7 mouse cellular contexts compared by ENCODE assay signal in genomic region chr13:85288574-85288842, GRCm38 (mm10). TPM values are rescaled to one million over a fixed set of nuclear protein-coding genes. Genes with fewer than 3 reads are reported as not detected.
DNase-seq lines count a peak whose midpoint lies in the region; ATAC-seq and TF ChIP-seq lines count a peak whose summit lies in the region.

No protein-coding gene starts in this region.

- H3K9ac ChIP-seq in lung, postnatal 0 days (replicated peaks; ENCODE audit: low read depth), result peak overlapping the region; percentile 90
- H3K9ac ChIP-seq in forebrain, embryonic 11.5 days (ENCODE audit: low read length), result peak overlapping the region; percentile 97
- H3K9ac ChIP-seq in intestine, postnatal 0 days (ENCODE audit: low read depth, low read length), result peak overlapping the region; percentile 96

- no peaks in the 10 kb centered on the region for H3K9me3 ChIP-seq in lung, postnatal 0 days (ENCODE audit: low read length)
- H3K9me3 ChIP-seq in forebrain, embryonic 11.5 days (ENCODE audit: control insufficient read depth, low read length), result no peaks in the 10 kb centered on the region
- H3K9me3 ChIP-seq in intestine, postnatal 0 days (ENCODE audit: control insufficient read depth), result no peaks in the 10 kb centered on the region

- H3K27me3 ChIP-seq in lung, postnatal 0 days (replicated peaks; ENCODE audit: insufficient read depth, low read length), result no peaks in the 10 kb centered on the region
- no peaks in the 10 kb centered on the region for H3K27me3 ChIP-seq in forebrain, embryonic 11.5 days (ENCODE audit: control insufficient read depth, insufficient read depth, low read length)
- H3K27me3 ChIP-seq in intestine, postnatal 0 days (replicated peaks; ENCODE audit: control insufficient read depth, insufficient read depth, low read length), result no peaks in the 10 kb centered on the region

- no peaks in the 10 kb centered on the region for H3K36me3 ChIP-seq in lung, postnatal 0 days (ENCODE audit: insufficient read depth, low read length)
- no peaks in the 10 kb centered on the region for H3K36me3 ChIP-seq in forebrain, embryonic 11.5 days (ENCODE audit: control insufficient read depth, insufficient read depth, low read length)
- no peaks in the 10 kb centered on the region for H3K36me3 ChIP-seq in intestine, postnatal 0 days (ENCODE audit: control insufficient read depth, insufficient read depth)

- H3K4me2 ChIP-seq in lung, postnatal 0 days (replicated peaks; ENCODE audit: low read depth, low read length), result peak overlapping the region; percentile 66
- peak overlapping the region; percentile 48 for H3K4me2 ChIP-seq in forebrain, embryonic 11.5 days (ENCODE audit: low read depth, low read length, severe bottlenecking)
- peak overlapping the region; percentile 73 for H3K4me2 ChIP-seq in intestine, postnatal 0 days (replicated peaks; ENCODE audit: low read depth)

- TF ChIP-seq CTCF in lung, postnatal 0 days (IDR thresholded peaks at IDR 0.05), result no peak
- no peak for TF ChIP-seq CTCF in intestine, postnatal 0 days (IDR thresholded peaks at IDR 0.05; ENCODE audit: low read depth)

- H3K27ac ChIP-seq in lung, postnatal 0 days (ENCODE audit: low read length), result peak overlapping the region; percentile 99
- peak overlapping the region; percentile 98 for H3K27ac ChIP-seq in forebrain, embryonic 11.5 days (ENCODE audit: low read depth, low read length)
- peak overlapping the region; percentile 99 for H3K27ac ChIP-seq in intestine, postnatal 0 days (ENCODE audit: low read depth, low read length)

- H3K4me1 ChIP-seq in lung, postnatal 0 days (ENCODE audit: insufficient read depth, low read depth, low read length), result no peaks in the 10 kb centered on the region
- no peaks in the 10 kb centered on the region for H3K4me1 ChIP-seq in forebrain, embryonic 11.5 days (replicated peaks; ENCODE audit: control insufficient read depth, insufficient read depth, low read length)
- H3K4me1 ChIP-seq in intestine, postnatal 0 days (replicated peaks; ENCODE audit: control insufficient read depth, insufficient read depth, low read length), result no peaks in the 10 kb centered on the region

- peak overlapping the region; percentile 98 for H3K4me3 ChIP-seq in lung, postnatal 0 days (ENCODE audit: low read depth, low read length)
- H3K4me3 ChIP-seq in forebrain, embryonic 11.5 days (ENCODE audit: low read depth, low read length), result peak overlapping the region; percentile 97
- H3K4me3 ChIP-seq in intestine, postnatal 0 days (ENCODE audit: low read depth, low read length), result peak overlapping the region; percentile 98

- ATAC-seq in lung, postnatal 0 days, result peak; percentile 1; the same call in 1 of the 2 replicates
- ATAC-seq in forebrain, embryonic 11.5 days (replicated peaks; ENCODE audit: low FRiP score), result peak; percentile 11; the same call in 1 of the 2 replicates
- no peak for ATAC-seq in intestine, postnatal 0 days

- WGBS in lung, postnatal 0 days, result 4% methylated on average over 11 of the region's 35 CpGs
- WGBS in forebrain, embryonic 11.5 days, result 0% methylated on average over 23 of the region's 35 CpGs
- whole genome bisulfite sequencing in intestine, postnatal 0 days, result under 1% methylated on average over 34 of the region's 35 CpGs

- DNase-seq in lung, postnatal 0 days (ENCODE audit: low spot score), result no peak
- DNase-seq in lung, adult 18-20 months, result no peak
- DNase-seq in forebrain, embryonic 11.5 days (ENCODE audit: low spot score), result no peak
- peak; percentile 13 for DNase-seq in skeletal muscle tissue, adult 2 months (ENCODE audit: low read depth, low spot score)
- no peak for DNase-seq in MN1 (ENCODE audit: low spot score)
- DNase-seq in urinary bladder, postnatal 10 days (ENCODE audit: low spot score), result no peak

- TF ChIP-seq EP300 in lung, postnatal 0 days (IDR thresholded peaks at IDR 0.05), result no peak

RNA-seq across cellular contexts. Expression of gene Rasa1, which starts 0.4 kb away (rescaled TPM):
- 44.0 and 46.8 TPM in 2 replicates for polyA plus RNA-seq in lung, postnatal 0 days (2015; fragmentation: Nextera tagmentation; extraction: Ambion mirVana)
- polyA plus RNA-seq in forebrain, embryonic 11.5 days (2014; fragmentation: Nextera tagmentation; extraction: Ambion mirVana), result 59.2 and 65.4 TPM in 2 replicates
- polyA plus RNA-seq in intestine, postnatal 0 days (2015; fragmentation: Nextera tagmentation; extraction: Ambion mirVana), result 29.6 TPM in 2 replicates
